Mouse (Mus musculus) adrenal gland, adult 8-10 months (tissue): Measurements from ENCODE around the gene Snx27. TPM values are rescaled to one million over a fixed set of nuclear protein-coding genes. Genes with fewer than 3 reads are reported as not detected.

Experiments
- DNase-seq: peaks from one replicate; pipeline ENCODE4 v3.0.0; 2022
- total RNA-seq, 4 experiments: library from RNA; stranded (reverse); gene quantifications; 2 replicates each; pipeline ENCODE4 v1.2.4; 2022

Snx27 gene
- 10 to 100 TPM; 47.4 to 56.8 (median 54.8) TPM for total RNA-seq

- DNase-seq, result peak; percentile 88
These were observed at the start of gene Snx27 for GRCm38 (mm10) chr3:94582456-94582891. TSS of gene Snx27 (minus strand) at chr3:94582716.

GRCm38 (mm10) chr3:94629876-94630275 lies 47.4 kb upstream of the Snx27 start:
- peak; percentile 45 for DNase-seq

- DNase-seq, result no peak
These were observed 46.2 kb upstream of the Snx27 start for GRCm38 (mm10) chr3:94628712-94629111.

GRCm38 (mm10) chr3:94624281-94624680 lies 41.8 kb upstream of the Snx27 start:
- DNase-seq, result no peak

GRCm38 (mm10) chr3:94622550-94622949 lies 40.0 kb upstream of the Snx27 start:
- DNase-seq, result no peak

GRCm38 (mm10) chr3:94621740-94622507 lies 39.4 kb upstream of the Snx27 start:
- DNase-seq, result no peak

- DNase-seq, result no peak
These were observed 34.2 kb upstream of the Snx27 start for GRCm38 (mm10) chr3:94616717-94617116.

GRCm38 (mm10) chr3:94613258-94613878 lies 30.9 kb upstream of the Snx27 start:
- no peak for DNase-seq

GRCm38 (mm10) chr3:94612274-94612673 lies 29.8 kb upstream of the Snx27 start:
- no peak for DNase-seq

GRCm38 (mm10) chr3:94611834-94612233 lies 29.3 kb upstream of the Snx27 start:
- no peak for DNase-seq

- DNase-seq, result no peak
These were observed 28.8 kb upstream of the Snx27 start for GRCm38 (mm10) chr3:94611343-94611742.

- peak; percentile 75 for DNase-seq
These were observed 28.1 kb upstream of the Snx27 start for GRCm38 (mm10) chr3:94610581-94610980.

GRCm38 (mm10) chr3:94609621-94610020 lies 27.1 kb upstream of the Snx27 start:
- no peak for DNase-seq

- no peak for DNase-seq
These were observed 19.4 kb upstream of the Snx27 start for GRCm38 (mm10) chr3:94601959-94602358.

GRCm38 (mm10) chr3:94597224-94597779 lies 14.8 kb upstream of the Snx27 start:
- DNase-seq, result no peak

GRCm38 (mm10) chr3:94595871-94596287 lies 13.4 kb upstream of the Snx27 start:
- no peak for DNase-seq

GRCm38 (mm10) chr3:94591066-94591465 lies 8.6 kb upstream of the Snx27 start:
- no peak for DNase-seq

GRCm38 (mm10) chr3:94587962-94588361 lies 5.4 kb upstream of the Snx27 start:
- peak; percentile 33 for DNase-seq

- no peak for DNase-seq
These were observed 428 bp upstream of the Snx27 start for GRCm38 (mm10) chr3:94582944-94583343.

- peak; percentile 57 for DNase-seq
These were observed 592 bp downstream of the Snx27 start for GRCm38 (mm10) chr3:94581793-94582455.

GRCm38 (mm10) chr3:94581138-94581780 lies 1.3 kb downstream of the Snx27 start:
- no peak for DNase-seq

- no peak for DNase-seq
These were observed 8.0 kb downstream of the Snx27 start for GRCm38 (mm10) chr3:94574506-94574905.

- no peak for DNase-seq
These were observed 15.3 kb downstream of the Snx27 start for GRCm38 (mm10) chr3:94567242-94567641.
